Mouse (Mus musculus) inflammation-experienced regulatory T-cells, adult 6 months (primary cell): ENCODE measurements around the gene Aqp11. TPM values are rescaled to one million over a fixed set of nuclear protein-coding genes. Genes with fewer than 3 reads are reported as not detected.

ENCODE experiments used
- ATAC-seq: one replicate; pipeline ENCODE4 v1.8.0; 2017
- polyA plus RNA-seq, 3 experiments: library from polyadenylated mRNA; unstranded; fragments of 100-300 nt; shearing (Covaris generic); gene quantifications; one replicate each; pipeline ENCODE4 v1.2.1; 2017

Gene Aqp11
- polyA plus RNA-seq, 3 experiments from 2014 or later: 0.48 to 1.3 (median 1.1) TPM

DNA sequence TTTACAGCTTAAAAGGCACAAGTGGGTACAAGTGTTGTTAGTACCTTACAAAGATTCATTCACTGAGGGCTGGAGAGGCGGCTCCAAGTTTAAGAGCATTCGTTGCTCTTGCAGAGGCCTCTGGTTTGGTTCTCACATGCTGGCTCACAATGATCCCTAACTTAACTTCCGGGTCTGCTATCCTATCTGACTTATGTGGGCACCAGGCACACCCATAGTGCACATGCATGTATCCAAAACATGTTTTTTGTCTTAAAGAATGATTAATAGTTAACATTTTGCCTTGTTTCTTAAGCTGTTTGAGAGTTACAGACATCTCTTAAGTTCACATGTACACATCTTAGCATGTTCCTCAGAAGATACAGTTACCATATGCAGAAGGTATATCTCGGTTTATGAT is 37.9 kb downstream of the Aqp11 start:
- ATAC-seq: no peak

DNA sequence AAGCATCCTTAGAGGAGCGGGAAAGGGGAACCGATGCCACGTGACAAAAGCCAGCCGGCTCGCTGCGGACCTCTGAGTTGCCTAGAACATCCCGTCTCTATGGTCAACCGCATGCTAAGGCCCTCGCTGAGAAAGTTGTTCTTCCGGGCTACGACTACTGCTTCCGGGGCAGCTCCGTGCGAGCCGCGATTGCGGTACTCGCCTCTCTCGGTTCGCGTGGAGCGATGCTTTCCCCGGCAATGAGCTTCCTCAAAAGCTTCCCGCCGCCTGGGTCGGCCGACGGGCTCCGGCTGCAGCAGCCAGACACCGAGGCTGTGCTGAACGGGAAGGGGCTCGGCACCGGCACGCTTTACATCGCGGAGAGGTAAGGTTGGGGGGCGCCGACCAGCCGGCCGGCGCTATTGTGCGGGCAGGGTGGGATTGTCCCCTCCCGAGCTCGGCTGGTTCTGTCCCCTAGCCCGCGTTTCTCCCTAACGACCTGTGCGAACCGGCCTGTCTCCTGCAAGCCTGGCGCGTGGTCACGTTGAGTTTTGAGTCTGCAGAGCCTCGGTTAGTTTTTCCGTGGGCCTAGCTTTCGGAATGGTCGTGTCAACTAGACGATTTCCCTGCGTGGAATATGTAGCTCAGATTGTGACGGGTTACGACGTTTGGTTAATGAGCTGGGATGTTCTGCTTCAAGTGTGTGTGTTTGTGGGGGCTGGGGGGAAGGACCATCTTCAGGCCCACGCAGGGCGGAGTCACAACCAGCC is 41.4 kb downstream of the Aqp11 start, which contains the start of gene Clns1a:
TSS of gene Clns1a (plus strand) at position 129 of the 749 bp plus-strand sequence.
- ATAC-seq: peak; percentile 92

DNA sequence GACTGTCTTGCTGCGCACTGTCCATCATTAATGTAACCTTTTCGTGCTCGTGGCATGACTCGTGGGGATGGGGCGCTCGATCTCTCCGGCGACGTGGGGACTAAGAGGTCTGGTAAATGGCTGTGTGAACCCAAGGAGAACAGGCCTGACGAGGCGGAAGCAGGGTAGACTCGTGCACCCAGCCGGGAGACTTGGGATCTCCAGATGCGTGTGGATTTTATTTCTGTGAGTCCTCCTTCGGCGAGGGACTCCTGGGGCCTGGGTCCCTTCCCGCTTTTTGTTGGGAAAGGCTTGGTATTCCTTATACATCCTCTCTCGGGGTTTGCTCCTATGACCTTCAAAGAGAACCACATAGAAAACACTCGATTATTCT is 42.0 kb downstream of the Aqp11 start:
- ATAC-seq: peak; percentile 45

DNA sequence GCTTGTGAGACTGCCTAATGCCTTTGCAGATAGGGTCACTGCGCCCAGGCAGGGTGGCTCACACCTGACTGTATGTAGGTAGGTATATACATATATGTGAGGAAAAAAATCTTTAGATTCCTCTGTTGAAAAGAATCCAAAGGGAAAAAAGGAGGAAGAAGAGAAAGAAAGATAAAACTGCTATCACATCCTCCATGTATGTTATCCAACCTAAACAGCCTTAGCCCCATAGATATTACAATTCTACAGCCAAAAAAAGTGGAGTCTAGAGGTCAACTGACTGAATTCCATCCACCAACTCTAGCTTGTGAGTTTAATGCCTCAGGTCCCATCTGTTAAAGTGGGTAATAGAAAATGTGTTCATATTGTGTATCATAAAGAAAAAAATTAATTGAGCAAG is 42.6 kb downstream of the Aqp11 start:
- ATAC-seq: no peak

DNA sequence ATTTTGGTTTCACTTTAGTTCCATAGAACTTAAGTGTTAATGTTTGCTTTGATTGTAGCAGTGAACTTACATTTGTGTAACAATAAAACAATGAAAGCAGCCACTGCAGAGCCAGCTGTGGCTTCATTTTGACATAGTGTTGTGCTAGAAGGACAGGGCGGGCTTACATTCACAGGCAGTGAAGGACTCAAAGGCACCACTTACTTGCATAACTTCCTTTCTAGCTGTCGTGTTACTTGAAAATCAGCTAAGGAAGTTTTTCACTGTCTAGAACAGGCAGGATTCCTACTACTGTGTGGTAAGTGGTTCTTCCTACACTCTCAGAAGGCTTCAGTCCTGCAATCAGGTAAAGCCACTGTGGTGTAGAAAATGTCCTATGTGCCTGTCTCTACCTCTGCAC is 50.3 kb downstream of the Aqp11 start:
- no peak for ATAC-seq

DNA sequence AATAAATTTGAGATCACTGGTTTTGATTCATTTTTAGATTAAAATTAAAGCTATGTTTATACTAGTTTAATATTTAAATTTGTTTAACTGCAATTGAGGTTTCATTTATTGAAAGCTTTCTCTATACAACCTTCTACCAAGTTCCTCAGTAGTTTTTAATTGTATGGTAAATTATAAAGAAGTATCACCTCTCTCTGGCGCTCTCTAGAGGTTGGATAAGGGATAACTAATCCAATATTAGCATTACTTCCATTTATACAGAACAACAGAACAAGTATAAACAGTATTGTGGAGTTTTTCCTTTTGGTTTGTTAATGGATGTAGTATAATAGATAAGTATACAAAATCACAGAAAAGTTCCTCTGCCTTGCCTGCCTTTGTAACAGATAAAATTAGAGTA is 58.9 kb downstream of the Aqp11 start:
- peak; percentile 72 for ATAC-seq

Other genes starting within 250 kb of the Aqp11 start
- gene Aamdc, start 158.8 kb downstream of the Aqp11 start, polyA plus RNA-seq: 10 to 100 TPM; 30.3 to 51.0 (median 45.9) TPM
- gene Rsf1, start 158.4 kb downstream of the Aqp11 start, polyA plus RNA-seq: 10 to 100 TPM; 22.5 to 31.6 (median 30.1) TPM
- gene Clns1a, start 41.7 kb downstream of the Aqp11 start, polyA plus RNA-seq: 10 to 100 TPM; 86.2 to 95.6 (median 88.7) TPM
- gene Pak1, start 50.3 kb upstream of the Aqp11 start, polyA plus RNA-seq: 1 to 10 TPM; 1.7 to 4.1 (median 2.2) TPM
- not detected for gene Gdpd4, start 181.7 kb upstream of the Aqp11 start, polyA plus RNA-seq